In genomic region chr10:8912706-8913275, GRCm38 (mm10) we compare ENCODE assay signal across 9 mouse cellular contexts. TPM values are rescaled to one million over a fixed set of nuclear protein-coding genes. Genes with fewer than 3 reads are reported as not detected.
DNase-seq lines count a peak whose midpoint lies in the region; ATAC-seq and TF ChIP-seq lines count a peak whose summit lies in the region.
"Had no signal": no experiment of that assay in that cellular context is flagged by ENCODE, and none has a peak within 500 bp of the region (broad histone marks: within the 10 kb centered on the region; RNA-seq: fewer than 3 reads in every experiment).

No protein-coding gene starts in this region.

- ATAC-seq in inflammation-experienced regulatory T-cells, adult 6 months, result no peak
- ATAC-seq in monocyte, adult 5-6 weeks (replicated peaks; ENCODE audit: insufficient number of reproducible peaks, low FRiP score, low TSS enrichment, poor library complexity, severe bottlenecking), result no peak

- peak overlapping the region; percentile 20; the same call in 1 of the 2 replicates for H3K27ac ChIP-seq in gastrocnemius, adult 2 months
- peak overlapping the region; percentile 86 for H3K27ac ChIP-seq in macrophage
- H3K27ac ChIP-seq: liver, embryonic 15.5 days had no signal

- no peak overlapping the region for H3K4me3 ChIP-seq in gastrocnemius, adult 2 months
- no peak overlapping the region for H3K4me3 ChIP-seq in macrophage (ENCODE audit: inconsistent target)
- H3K4me3 ChIP-seq: liver, embryonic 15.5 days had no signal

- 78% methylated on average over 5 of the region's 5 CpGs for WGBS in macrophage (ENCODE audit: missing documents)

- TF ChIP-seq CTCF in gastrocnemius, adult 2 months (IDR thresholded peaks at IDR 0.05), result peak; percentile 39

- DNase-seq in gastrocnemius, adult 2 months, result no peak
- no peak for DNase-seq in gastrocnemius, adult 18-20 months (ENCODE audit: low spot score)
- peak; percentile 17 for DNase-seq in urinary bladder, postnatal 14 days (ENCODE audit: low spot score)
- no peak for DNase-seq in urinary bladder, postnatal 4 days (ENCODE audit: low spot score in 2 of 2)
- DNase-seq in layer of hippocampus, adult 11-12 months (ENCODE audit: low spot score), result no peak

- no peaks in the 10 kb centered on the region for H3K36me3 ChIP-seq in macrophage (ENCODE audit: inconsistent target)
- H3K36me3 ChIP-seq: liver, embryonic 15.5 days had no signal

- H3K79me2 ChIP-seq in macrophage (ENCODE audit: inconsistent target), result no peaks in the 10 kb centered on the region

- intact Hi-C loops in gastrocnemius, adult 2 months (cut with DNase I), result no loop called here

RNA-seq across cellular contexts. Expression of gene Sash1, which starts 26.9 kb away (rescaled TPM):
- 10 to 100 TPM; 10.6 to 17.9 TPM for total RNA-seq in gastrocnemius, adult 2 months (2021)
- 10 to 100 TPM; 12.3 to 15.8 TPM for total RNA-seq in gastrocnemius, adult 18-20 months (2021)
- total RNA-seq in macrophage (2018; cell fraction: chromatin; rRNA removed), result 1,000 to 10,000 TPM in 4 of 26 experiments, 100 to 1,000 TPM in 22; 448 to 1,370 (median 593) TPM
- total RNA-seq in macrophage (2018; cell fraction: cytosol; rRNA removed), result 100 to 1,000 TPM; 123 to 274 (median 157) TPM
- total RNA-seq in macrophage (2018; cell fraction: nucleus; rRNA removed), result 100 to 1,000 TPM; 308 to 672 (median 443) TPM
- 73.7 to 118 TPM (median 76.8 TPM) in 3 replicates for polyA plus RNA-seq in macrophage (2018)
- under 1 TPM in 1 of 3 experiments, not detected in 2; 0.16 TPM for polyA plus RNA-seq in inflammation-experienced regulatory T-cells, adult 6 months (2017; shearing (Covaris generic))
- total RNA-seq in monocyte, adult 5-6 weeks (2017), result 3.2 to 4.5 TPM (median 4.5 TPM) in 3 replicates
